Mouse (Mus musculus) thymus, postnatal 36 days (tissue): ENCODE measurements around the gene Map2k6.

Experiments
- DNase-seq, 2 experiments: peaks; one replicate each; pipeline ENCODE4 v3.0.0; 2022; ENCODE audit warnings: mixed read lengths in 2 of 2

The Map2k6 gene

GRCm38 (mm10) chr11:110453445-110454154 lies 54.7 kb downstream of the Map2k6 start:
- no peak for DNase-seq

GRCm38 (mm10) chr11:110457441-110457912 lies 58.6 kb downstream of the Map2k6 start:
- no peak for DNase-seq

- no peak for DNase-seq
Observed at GRCm38 (mm10) chr11:110460480-110460879, 61.6 kb downstream of the Map2k6 start.

- DNase-seq: no peak
Observed at GRCm38 (mm10) chr11:110461560-110462331, 62.8 kb downstream of the Map2k6 start.

GRCm38 (mm10) chr11:110462975-110463578 lies 64.2 kb downstream of the Map2k6 start:
- DNase-seq: no peak

GRCm38 (mm10) chr11:110463801-110464200 lies 64.9 kb downstream of the Map2k6 start:
- no peak for DNase-seq

GRCm38 (mm10) chr11:110469054-110469453 lies 70.1 kb downstream of the Map2k6 start:
- DNase-seq: no peak

GRCm38 (mm10) chr11:110470561-110471273 lies 71.8 kb downstream of the Map2k6 start:
- no peak for DNase-seq

- no peak for DNase-seq
Observed at GRCm38 (mm10) chr11:110471362-110471761, 72.4 kb downstream of the Map2k6 start.

- DNase-seq: no peak
Observed at GRCm38 (mm10) chr11:110472078-110472477, 73.2 kb downstream of the Map2k6 start.

- DNase-seq: no peak
Observed at GRCm38 (mm10) chr11:110473495-110473894, 74.6 kb downstream of the Map2k6 start.

- DNase-seq: no peak
Observed at GRCm38 (mm10) chr11:110476361-110477151, 77.6 kb downstream of the Map2k6 start.

GRCm38 (mm10) chr11:110477961-110478869 lies 79.3 kb downstream of the Map2k6 start:
- DNase-seq: no peak

- no peak for DNase-seq
Observed at GRCm38 (mm10) chr11:110478978-110479384, 80.1 kb downstream of the Map2k6 start.

GRCm38 (mm10) chr11:110481406-110481805 lies 82.5 kb downstream of the Map2k6 start:
- no peak for DNase-seq

GRCm38 (mm10) chr11:110482176-110482575 lies 83.3 kb downstream of the Map2k6 start:
- no peak for DNase-seq

GRCm38 (mm10) chr11:110482649-110483048 lies 83.7 kb downstream of the Map2k6 start:
- DNase-seq: no peak

GRCm38 (mm10) chr11:110483165-110483564 lies 84.2 kb downstream of the Map2k6 start:
- DNase-seq: peak in 1 of 2 experiments; percentile 8

- DNase-seq: no peak
Observed at GRCm38 (mm10) chr11:110484426-110484825, 85.5 kb downstream of the Map2k6 start.

- no peak for DNase-seq
Observed at GRCm38 (mm10) chr11:110485081-110485480, 86.2 kb downstream of the Map2k6 start.

- no peak for DNase-seq
Observed at GRCm38 (mm10) chr11:110487796-110488195, 88.9 kb downstream of the Map2k6 start.
